Mouse (Mus musculus) embryonic facial prominence, embryonic 11.5 days (tissue): ENCODE results near the gene Hecw2. TPM values are rescaled to one million over a fixed set of nuclear protein-coding genes. Genes with fewer than 3 reads are reported as not detected.

Source experiments
- ATAC-seq: fragments of 200-750 bp; cut with Nextera tagmentation; replicated peaks from 2 replicates; pipeline ENCODE4 v1.8.0; 2017; ENCODE audit warnings: low read depth; ENCODE audit not compliant: insufficient number of reproducible peaks, low FRiP score, low TSS enrichment
- DNase-seq: peaks from one replicate; pipeline ENCODE4 v3.0.0-alpha.2; 2015; ENCODE audit warnings: low spot score
- H3K27ac ChIP-seq: fragments of 300-500 bp; sonication (generic); replicated peaks from 2 replicates; pipeline ENCODE4 v1.5.1; 2014; ENCODE audit warnings: mild to moderate bottlenecking, low read depth, low read length, control low read depth
- H3K27me3 ChIP-seq: fragments of 300-500 bp; sonication (generic); 2 replicates; pipeline ENCODE4 v1.6.1; 2014; ENCODE audit warnings: mild to moderate bottlenecking, low read length, moderate library complexity, mixed read lengths; ENCODE audit not compliant: control insufficient read depth, insufficient read depth
- H3K36me3 ChIP-seq: fragments of 300-500 bp; sonication (generic); replicated peaks from 2 replicates; pipeline ENCODE4 v1.6.1; 2014; ENCODE audit warnings: low read depth, mild to moderate bottlenecking, low read length, moderate library complexity, mixed read lengths; ENCODE audit not compliant: control insufficient read depth, insufficient read depth
- H3K4me1 ChIP-seq: fragments of 300-500 bp; sonication (generic); 2 replicates; pipeline ENCODE4 v1.6.1; 2014; ENCODE audit warnings: low read length, mixed read lengths; ENCODE audit not compliant: control insufficient read depth, insufficient read depth
- H3K4me2 ChIP-seq: fragments of 300-500 bp; sonication (generic); 2 replicates; pipeline ENCODE4 v1.6.1; 2014; ENCODE audit warnings: low read depth, mild to moderate bottlenecking, control low read depth, low read length, moderate library complexity
- H3K4me3 ChIP-seq: fragments of 300-500 bp; sonication (generic); 2 replicates; pipeline ENCODE4 v1.5.1; 2014; ENCODE audit warnings: low read depth, low read length, control low read depth
- H3K9ac ChIP-seq: fragments of 300-500 bp; sonication (generic); replicated peaks from 2 replicates; pipeline ENCODE4 v1.6.1; 2014; ENCODE audit warnings: mild to moderate bottlenecking, control low read depth, low read length
- H3K9me3 ChIP-seq: fragments of 300-500 bp; sonication (generic); replicated peaks from 2 replicates; pipeline ENCODE4 v1.6.1; 2016; ENCODE audit warnings: mild to moderate bottlenecking, low read length, inconsistent platforms, mixed read lengths; ENCODE audit not compliant: control insufficient read depth
- WGBS: fragments of 180-500 bp; shearing (Covaris S2); extraction: QIAGEN DNeasy Blood & Tissue Kit; methylation state at CpG from one replicate; pipeline ENCODE4 v1.1.7; 2014; 5-methylcytosine and 5-hydroxymethylcytosine counted together
- polyA plus RNA-seq: library from polyadenylated mRNA; unstranded; fragments of >200 nt; fragmentation: Nextera tagmentation; extraction: Ambion mirVana; gene quantifications from 2 replicates; pipeline ENCODE4 v1.2.1, GENCODE M21; 2014

Gene Hecw2
- polyA plus RNA-seq, 1 experiment from 2014 or later = 2.7 TPM

DNA sequence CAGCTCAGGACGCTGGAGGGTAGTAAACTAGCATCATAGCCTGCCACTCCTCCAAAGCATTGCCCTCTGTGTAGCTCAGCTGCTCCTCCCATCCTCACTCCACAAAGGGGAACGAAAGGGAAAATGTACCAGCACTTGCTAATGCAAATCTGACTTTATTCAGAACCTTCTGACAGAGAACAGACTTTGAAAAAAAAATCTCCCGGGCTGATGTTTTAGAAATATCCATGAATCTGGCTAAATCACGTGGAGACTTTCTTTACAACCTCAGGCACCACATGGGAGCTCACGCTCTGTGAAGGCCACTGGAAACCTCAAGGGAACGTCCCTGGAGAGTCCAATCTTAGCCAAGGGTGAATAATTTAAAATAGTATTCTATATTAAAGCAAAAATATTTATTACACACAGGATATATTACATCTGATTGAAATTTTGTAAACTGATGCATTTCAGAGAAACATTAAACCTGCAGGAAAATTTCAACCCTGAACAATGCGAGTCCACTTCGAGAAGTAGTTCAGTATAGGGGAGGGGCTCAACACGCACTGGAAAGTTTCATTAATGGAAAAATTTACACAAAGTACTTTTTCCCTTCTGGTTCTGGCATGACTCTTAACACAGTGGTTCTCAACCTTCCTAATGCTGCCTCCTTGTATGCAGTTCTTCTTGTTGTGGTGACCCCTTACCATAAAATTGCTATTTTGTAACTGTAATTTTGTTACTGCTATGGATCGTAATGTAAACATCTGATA is 67.8 kb downstream of the Hecw2 start:
- H3K9me3 ChIP-seq = no peaks in the 10 kb centered on the region
- H3K4me1 ChIP-seq = no peaks in the 10 kb centered on the region
- ATAC-seq (no peak), DNase-seq (no peak)
- H3K4me2 ChIP-seq = no peak overlapping the region
- no peak overlapping the region for H3K4me3 ChIP-seq
- 81% methylated on average over 10 of the region's 10 CpGs for WGBS
- H3K36me3 ChIP-seq = no peaks in the 10 kb centered on the region
- H3K27ac ChIP-seq = no peak overlapping the region
- H3K27me3 ChIP-seq = no peaks in the 10 kb centered on the region
- H3K9ac ChIP-seq = no peak overlapping the region

DNA sequence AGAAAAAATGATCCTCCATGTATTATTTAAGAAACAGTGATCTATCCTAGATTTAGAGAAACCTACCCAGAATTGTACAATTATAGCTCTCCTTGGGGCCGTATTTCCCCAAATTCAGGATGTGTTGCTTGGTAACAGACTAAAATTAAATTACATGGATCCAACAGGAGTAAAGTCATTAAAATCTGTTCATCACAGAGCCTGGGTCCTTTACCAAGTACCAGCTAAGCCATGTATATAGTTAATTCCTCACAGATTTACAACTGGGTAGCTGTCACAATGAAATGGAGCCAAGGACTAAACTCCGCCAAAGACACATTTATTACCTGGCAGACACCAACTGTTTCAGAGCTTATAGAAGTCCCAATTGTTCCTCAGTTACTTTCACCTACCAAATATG is 72.4 kb downstream of the Hecw2 start:
- Histone ChIP-seq H3K36me3 (no peaks in the 10 kb centered on the region), H3K4me1 (no peaks in the 10 kb centered on the region), H3K9me3 (no peaks in the 10 kb centered on the region), H3K27ac (no peak overlapping the region), H3K27me3 (no peaks in the 10 kb centered on the region), H3K4me2 (no peak overlapping the region), H3K9ac (no peak overlapping the region), H3K4me3 (no peak overlapping the region)
- no peak for ATAC-seq
- DNase-seq = no peak
- WGBS = 82% methylated on average over 2 of the region's 2 CpGs

DNA sequence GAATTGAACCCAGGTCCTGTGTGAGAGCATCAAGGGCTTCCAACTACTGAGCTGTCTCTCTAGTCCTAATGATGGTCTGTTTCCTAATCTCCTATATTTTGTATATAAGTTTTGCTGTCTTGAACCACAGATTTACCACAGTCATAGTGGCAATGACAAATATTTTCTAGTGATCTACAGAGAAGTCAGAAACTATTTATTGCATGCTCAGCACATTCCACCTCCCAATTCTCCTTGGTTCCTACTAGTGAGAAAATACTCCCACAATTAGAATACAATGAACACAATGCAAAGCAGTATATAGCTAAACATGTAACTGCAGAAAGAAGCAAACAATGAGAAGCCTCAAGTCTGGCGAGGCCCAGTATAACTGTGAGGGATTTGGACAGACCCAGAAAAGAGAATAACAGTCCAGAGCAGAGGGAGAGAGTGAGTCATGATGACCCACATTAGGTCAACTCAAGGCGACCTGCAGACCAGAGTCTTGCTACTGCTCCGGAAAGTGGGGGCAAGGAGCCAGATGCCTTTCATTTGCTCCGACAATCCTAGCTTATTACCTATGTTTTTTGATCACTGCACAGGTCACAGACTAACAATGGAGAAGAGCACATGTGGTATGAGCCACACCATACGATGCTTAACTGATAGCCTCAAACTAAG is 73.8 kb downstream of the Hecw2 start:
- no peak overlapping the region for H3K4me3 ChIP-seq
- WGBS = 76% methylated on average over 5 of the region's 5 CpGs
- no peak overlapping the region for H3K27ac ChIP-seq
- DNase-seq (no peak), ATAC-seq (no peak)
- no peaks in the 10 kb centered on the region for H3K4me1 ChIP-seq
- no peaks in the 10 kb centered on the region for H3K27me3 ChIP-seq
- H3K4me2 ChIP-seq = no peak overlapping the region
- H3K9me3 ChIP-seq = no peaks in the 10 kb centered on the region
- H3K36me3 ChIP-seq = no peaks in the 10 kb centered on the region
- no peak overlapping the region for H3K9ac ChIP-seq

- Histone ChIP-seq H3K9me3 (no peaks in the 10 kb centered on the region), H3K9ac (no peak overlapping the region), H3K27me3 (no peaks in the 10 kb centered on the region), H3K4me1 (no peaks in the 10 kb centered on the region), H3K4me3 (no peak overlapping the region), H3K27ac (no peak overlapping the region), H3K4me2 (no peak overlapping the region), H3K36me3 (no peaks in the 10 kb centered on the region)
- DNase-seq (peak; percentile 13), ATAC-seq (no peak)
- WGBS = 78% methylated on average over 9 of the region's 9 CpGs
These were observed 75.2 kb downstream of the Hecw2 start for GRCm38 (mm10) chr1:54119638-54120320.

GRCm38 (mm10) chr1:54118342-54118973 is 76.5 kb downstream of the Hecw2 start:
- WGBS = 74% methylated on average over 8 of the region's 8 CpGs
- H3K4me1 ChIP-seq = no peaks in the 10 kb centered on the region

GRCm38 (mm10) chr1:54110920-54111605 is 83.9 kb downstream of the Hecw2 start:
- H3K9me3 ChIP-seq = no peaks in the 10 kb centered on the region
- no peak overlapping the region for H3K27ac ChIP-seq
- no peaks in the 10 kb centered on the region for H3K27me3 ChIP-seq
- no peaks in the 10 kb centered on the region for H3K4me1 ChIP-seq
- WGBS = 80% methylated on average over 8 of the region's 8 CpGs
- H3K36me3 ChIP-seq = no peaks in the 10 kb centered on the region
- H3K9ac ChIP-seq = no peak overlapping the region
- DNase-seq (no peak), ATAC-seq (no peak)
- H3K4me2 ChIP-seq = no peak overlapping the region
- no peak overlapping the region for H3K4me3 ChIP-seq

More at GRCm38 (mm10) chr1:54118342-54118973, 76.5 kb downstream of the Hecw2 start:
- Histone ChIP-seq H3K9ac (no peak overlapping the region), H3K4me3 (no peak overlapping the region), H3K4me2 (no peak overlapping the region), H3K27me3 (no peaks in the 10 kb centered on the region), H3K9me3 (no peaks in the 10 kb centered on the region), H3K27ac (no peak overlapping the region), H3K36me3 (no peaks in the 10 kb centered on the region)
- ATAC-seq (no peak), DNase-seq (no peak)

DNA sequence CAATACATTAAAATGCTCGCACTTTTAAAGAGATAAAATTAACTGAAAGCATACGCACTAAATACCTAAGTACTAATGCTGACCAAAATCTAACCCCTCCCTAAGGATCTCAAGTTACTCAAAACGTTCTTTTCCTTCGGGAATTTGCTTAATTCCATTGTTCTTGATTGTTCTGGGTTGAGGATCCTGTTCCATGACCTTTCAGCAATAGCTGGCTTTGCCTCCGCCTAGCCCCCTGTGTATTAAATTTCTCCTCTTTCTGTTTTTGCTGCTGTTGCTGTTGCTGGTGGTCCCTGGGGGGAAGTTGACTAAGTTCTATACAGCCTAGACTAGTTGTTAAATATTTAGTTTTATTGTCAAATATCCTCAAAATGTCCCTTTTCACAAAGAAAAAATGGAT is 85.7 kb downstream of the Hecw2 start:
- Histone ChIP-seq H3K4me1 (no peaks in the 10 kb centered on the region), H3K4me3 (no peak overlapping the region), H3K36me3 (no peaks in the 10 kb centered on the region), H3K27me3 (no peaks in the 10 kb centered on the region), H3K4me2 (no peak overlapping the region), H3K27ac (no peak overlapping the region), H3K9me3 (no peaks in the 10 kb centered on the region), H3K9ac (no peak overlapping the region)
- 43% methylated on average over 5 of the region's 5 CpGs for WGBS
- DNase-seq = peak; percentile 30
- no peak for ATAC-seq
